Mouse (Mus musculus) myocyte (in vitro differentiated cells): ENCODE measurements at regions not wholly inside any gene's neighbourhood (a gene's known extent, or its start where the extent isn't known, plus 50 kb on each side); places are given as distances from the start of the nearest gene placed in this dataset.

ENCODE experiments used
- CEBPB ChIP-seq: IDR thresholded peaks from 2 replicates; pipeline ENCODE4 v1.6.1; 2011; ENCODE audit warnings: mild to moderate bottlenecking, moderate library complexity; ENCODE audit not compliant: poor library complexity, insufficient read depth, severe bottlenecking
- MAX ChIP-seq: IDR thresholded peaks from one replicate; pipeline ENCODE4 v1.6.1; 2011; ENCODE audit warnings: low read depth, mild to moderate bottlenecking, control low read depth
- POLR2AphosphoS2 ChIP-seq: IDR thresholded peaks from one replicate; pipeline ENCODE4 v1.6.1; 2011; ENCODE audit warnings: low read depth, control low read depth; ENCODE audit not compliant: insufficient read length

- TF ChIP-seq MAX (no peak), POLR2AphosphoS2 (no peak), CEBPB (no peak)
Measured at GRCm38 (mm10) chr13:107540784-107541634, 503.2 kb upstream of the Smim15 start.
